Mouse (Mus musculus) spleen, adult 12 weeks (tissue): Measurements from ENCODE around the gene Spata13.

ENCODE experiments used
- DNase-seq: peaks from one replicate; pipeline ENCODE4 v3.0.0; 2022; ENCODE audit warnings: low spot score

The Spata13 gene

GRCm38 (mm10) chr14:60715686-60716085, 81.9 kb downstream of the Spata13 start:
- no peak for DNase-seq

- no peak for DNase-seq
These were observed 87.5 kb downstream of the Spata13 start for GRCm38 (mm10) chr14:60721304-60721703.

GRCm38 (mm10) chr14:60721938-60722337, 88.1 kb downstream of the Spata13 start:
- DNase-seq: no peak

- no peak for DNase-seq
These were observed 92.3 kb downstream of the Spata13 start for GRCm38 (mm10) chr14:60726091-60726490.

GRCm38 (mm10) chr14:60727130-60727529, 93.3 kb downstream of the Spata13 start:
- DNase-seq: no peak

- no peak for DNase-seq
These were observed 98.3 kb downstream of the Spata13 start for GRCm38 (mm10) chr14:60732081-60732480.

- DNase-seq: no peak
These were observed 99.0 kb downstream of the Spata13 start for GRCm38 (mm10) chr14:60732787-60733186.

GRCm38 (mm10) chr14:60733706-60734105, 99.9 kb downstream of the Spata13 start:
- no peak for DNase-seq

GRCm38 (mm10) chr14:60735206-60735605, 101.4 kb downstream of the Spata13 start:
- no peak for DNase-seq

GRCm38 (mm10) chr14:60735848-60736547, 102.2 kb downstream of the Spata13 start:
- no peak for DNase-seq

- peak; percentile 56 for DNase-seq
These were observed 102.9 kb downstream of the Spata13 start for GRCm38 (mm10) chr14:60736591-60737192.

- DNase-seq: no peak
These were observed 103.4 kb downstream of the Spata13 start for GRCm38 (mm10) chr14:60737202-60737611.

- DNase-seq: no peak
These were observed 104.7 kb downstream of the Spata13 start for GRCm38 (mm10) chr14:60738434-60738938.

- no peak for DNase-seq
These were observed 105.4 kb downstream of the Spata13 start for GRCm38 (mm10) chr14:60739155-60739554.

GRCm38 (mm10) chr14:60739616-60740015, 105.8 kb downstream of the Spata13 start:
- DNase-seq: no peak

GRCm38 (mm10) chr14:60740507-60740906, 106.7 kb downstream of the Spata13 start:
- no peak for DNase-seq

GRCm38 (mm10) chr14:60741033-60741432, 107.2 kb downstream of the Spata13 start:
- no peak for DNase-seq

- no peak for DNase-seq
These were observed 107.7 kb downstream of the Spata13 start for GRCm38 (mm10) chr14:60741490-60741981.

GRCm38 (mm10) chr14:60743681-60744080, 109.9 kb downstream of the Spata13 start:
- no peak for DNase-seq

- DNase-seq: no peak
These were observed 111.4 kb downstream of the Spata13 start for GRCm38 (mm10) chr14:60745201-60745600.

- DNase-seq: no peak
These were observed 112.3 kb downstream of the Spata13 start for GRCm38 (mm10) chr14:60746141-60746540.

- DNase-seq: no peak
These were observed 113.5 kb downstream of the Spata13 start for GRCm38 (mm10) chr14:60747154-60747870.

- DNase-seq: no peak
These were observed 116.1 kb downstream of the Spata13 start for GRCm38 (mm10) chr14:60749880-60750279.
